Mouse (Mus musculus): ENCODE results near the gene Hhat. TPM values are rescaled to one million over a fixed set of nuclear protein-coding genes. Genes with fewer than 3 reads are reported as not detected.

The Hhat gene
- total and polyA plus RNA-seq, 3 experiments: 0.21 to 1.2 (median 1.1) TPM

DNA sequence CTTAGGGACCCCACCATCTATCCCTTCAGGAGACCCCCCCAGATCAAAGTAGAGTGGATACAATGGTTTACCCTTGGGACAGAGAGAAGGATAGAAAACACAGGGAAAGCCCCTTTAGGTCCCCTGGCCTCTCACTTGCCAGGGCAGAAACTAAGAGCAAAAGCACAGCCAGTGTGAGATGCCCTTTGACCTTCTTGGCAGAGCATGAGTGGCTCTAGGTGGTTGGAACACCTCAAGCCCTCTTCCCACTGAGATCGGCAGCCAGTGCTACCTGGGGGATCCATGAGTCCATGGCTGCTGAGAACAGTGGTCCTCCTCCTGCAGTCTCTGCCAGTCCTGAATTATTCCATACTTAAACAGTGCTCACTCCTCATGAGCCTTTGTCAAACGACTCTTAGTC is 44.8 kb upstream of the Hhat start:
- TF ChIP-seq UBTF (IDR thresholded peaks at IDR 0.05; ENCODE audit: low read depth, low read length) (no peak), CTCF (conservative IDR thresholded peaks at IDR 0.05 in 1 of 2, IDR thresholded peaks at IDR 0.05 in 1 of 2; ENCODE audit: low read depth in 2 of 2, low read length in 2 of 2) (no peak), ZNF384 (IDR thresholded peaks at IDR 0.05; ENCODE audit: low read depth, low read length) (no peak), POLR2A (IDR thresholded peaks at IDR 0.05; ENCODE audit: low read depth, low read length) (no peak), EP300 (IDR thresholded peaks at IDR 0.05; ENCODE audit: low read length) (no peak), POLR2AphosphoS2 (IDR thresholded peaks at IDR 0.05; ENCODE audit: low read depth, low read length) (no peak), MXI1 (IDR thresholded peaks at IDR 0.05; ENCODE audit: low read depth, low read length) (no peak), KAT2A (IDR thresholded peaks at IDR 0.05; ENCODE audit: insufficient replicate concordance, low read length) (no peak)
- Histone ChIP-seq H3K4me1 (ENCODE audit: control insufficient read depth in 1 of 2, insufficient read depth in 2 of 2) (peaks cover 0 to 7% of the 10 kb centered on the region in 2 experiments; a peak in 2 of 4 replicates), H3K36me3 (replicated peaks in 1 of 2; ENCODE audit: control insufficient read depth in 1 of 2, insufficient read depth in 1 of 2, low read length in 1 of 2) (no peaks in the 10 kb centered on the region), H3K9me3 (replicated peaks; ENCODE audit: low read length) (no peaks in the 10 kb centered on the region), H3K27ac (ENCODE audit: insufficient read depth, low read depth) (no peak overlapping the region), H3K27me3 (replicated peaks) (no peaks in the 10 kb centered on the region), H3K79me2 (replicated peaks; ENCODE audit: control insufficient read depth, extremely low read depth, insufficient read depth, poor library complexity, severe bottlenecking) (no peaks in the 10 kb centered on the region), H3K4me2 (ENCODE audit: insufficient read depth, low read depth, poor library complexity, severe bottlenecking) (no peak overlapping the region), H3K9ac (ENCODE audit: insufficient read depth, low read depth) (no peak overlapping the region), H3K4me3 (replicated peaks in 1 of 3; ENCODE audit: low read depth in 2 of 3, low read length in 2 of 3, poor library complexity in 1 of 3) (no peak overlapping the region)
- no peak for DNase-seq (ENCODE audit: extremely low read depth)
- dilution Hi-C loops (cut with MboI; ENCODE audit: extremely low pct_ligation_motif_present, extremely low pct_unique_long_range_greater_than_20kb, low sequenced_read_pairs) (no loop called here), in situ Hi-C loops (cut with MboI; ENCODE audit: low pct_ligation_motif_present, low pct_unique_long_range_greater_than_20kb, low sequenced_read_pairs) (no loop called here)

DNA sequence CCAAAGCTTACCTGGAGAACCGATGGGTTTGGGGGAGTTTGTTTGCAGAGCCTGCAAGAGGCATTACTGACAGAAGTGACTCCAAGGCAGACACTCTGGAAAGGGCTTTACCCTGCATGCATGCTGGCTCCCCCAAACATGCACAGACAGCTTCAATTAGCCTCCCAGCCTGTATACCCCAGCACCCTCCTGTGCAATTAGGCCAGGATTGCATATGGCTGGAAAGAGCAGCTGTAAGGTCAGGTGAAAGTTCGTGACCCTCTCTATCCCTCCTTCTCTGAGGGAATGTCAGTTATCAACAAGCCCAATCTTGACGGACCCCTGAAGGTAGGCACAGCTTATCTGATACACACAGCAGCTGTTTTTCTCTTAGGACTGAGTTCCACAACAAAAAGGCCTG is 43.7 kb upstream of the Hhat start:
- Histone ChIP-seq H3K4me3 (replicated peaks in 1 of 3; ENCODE audit: low read depth in 2 of 3, low read length in 2 of 3, poor library complexity in 1 of 3) (no peak overlapping the region), H3K36me3 (replicated peaks in 1 of 2; ENCODE audit: control insufficient read depth in 1 of 2, insufficient read depth in 1 of 2, low read length in 1 of 2) (no peaks in the 10 kb centered on the region), H3K27me3 (replicated peaks) (no peaks in the 10 kb centered on the region), H3K27ac (ENCODE audit: insufficient read depth, low read depth) (no peak overlapping the region), H3K9me3 (replicated peaks; ENCODE audit: low read length) (no peaks in the 10 kb centered on the region), H3K79me2 (replicated peaks; ENCODE audit: control insufficient read depth, extremely low read depth, insufficient read depth, poor library complexity, severe bottlenecking) (no peaks in the 10 kb centered on the region), H3K9ac (ENCODE audit: insufficient read depth, low read depth) (no peak overlapping the region), H3K4me1 (ENCODE audit: control insufficient read depth in 1 of 2, insufficient read depth in 2 of 2) (peaks cover 0 to 7% of the 10 kb centered on the region in 2 experiments; a peak in 2 of 4 replicates), H3K4me2 (ENCODE audit: insufficient read depth, low read depth, poor library complexity, severe bottlenecking) (no peak overlapping the region)
- TF ChIP-seq RAD21 (IDR thresholded peaks at IDR 0.05; ENCODE audit: low read depth, low read length) (no peak), KAT2A (IDR thresholded peaks at IDR 0.05; ENCODE audit: insufficient replicate concordance, low read length) (no peak), E2F4 (IDR thresholded peaks at IDR 0.05; ENCODE audit: insufficient replicate concordance, low read depth, low read length) (no peak), EP300 (IDR thresholded peaks at IDR 0.05; ENCODE audit: low read length) (no peak), JUN (IDR thresholded peaks at IDR 0.05; ENCODE audit: insufficient read depth, low read depth, low read length) (no peak), JUND (conservative IDR thresholded peaks at IDR 0.05; ENCODE audit: low read depth, low read length) (no peak)
- dilution Hi-C loops (cut with MboI; ENCODE audit: extremely low pct_ligation_motif_present, extremely low pct_unique_long_range_greater_than_20kb, low sequenced_read_pairs): no loop called here
- in situ Hi-C loops (cut with MboI; ENCODE audit: low pct_ligation_motif_present, low pct_unique_long_range_greater_than_20kb, low sequenced_read_pairs): no loop called here
- DNase-seq (ENCODE audit: extremely low read depth): no peak

DNA sequence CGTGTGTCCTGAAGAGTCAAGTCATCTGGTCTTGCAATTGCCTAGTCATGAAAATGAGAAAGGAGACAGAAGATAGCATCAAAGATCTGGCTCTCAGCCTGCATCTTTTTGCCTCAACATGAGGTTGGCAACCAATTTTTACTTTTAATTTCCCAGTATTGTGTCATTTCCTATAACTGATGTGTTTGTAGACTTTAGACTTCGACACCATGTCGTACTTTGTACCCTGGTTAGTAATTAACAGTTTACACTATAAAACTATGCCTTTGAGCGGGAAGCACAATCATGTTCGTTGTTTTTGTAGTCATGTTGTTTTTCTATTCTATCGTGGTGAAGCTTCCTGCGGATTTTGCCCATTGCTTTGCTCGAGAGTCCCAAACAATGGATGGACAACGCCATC is 41.7 kb upstream of the Hhat start:
- Histone ChIP-seq H3K27ac (ENCODE audit: insufficient read depth, low read depth) (no peak overlapping the region), H3K27me3 (replicated peaks) (no peaks in the 10 kb centered on the region), H3K9ac (ENCODE audit: insufficient read depth, low read depth) (no peak overlapping the region), H3K4me2 (ENCODE audit: insufficient read depth, low read depth, poor library complexity, severe bottlenecking) (no peak overlapping the region), H3K9me3 (replicated peaks; ENCODE audit: low read length) (no peaks in the 10 kb centered on the region), H3K4me1 (ENCODE audit: control insufficient read depth in 1 of 2, insufficient read depth in 2 of 2) (peaks cover 0 to 7% of the 10 kb centered on the region in 2 experiments; a peak in 2 of 4 replicates), H3K4me3 (replicated peaks in 1 of 3; ENCODE audit: low read depth in 2 of 3, low read length in 2 of 3, poor library complexity in 1 of 3) (no peak overlapping the region), H3K36me3 (replicated peaks in 1 of 2; ENCODE audit: control insufficient read depth in 1 of 2, insufficient read depth in 1 of 2, low read length in 1 of 2) (no peaks in the 10 kb centered on the region), H3K79me2 (replicated peaks; ENCODE audit: control insufficient read depth, extremely low read depth, insufficient read depth, poor library complexity, severe bottlenecking) (no peaks in the 10 kb centered on the region)
- TF ChIP-seq ZMIZ1 (IDR thresholded peaks at IDR 0.05; ENCODE audit: low read depth, low read length) (no peak), E2F4 (IDR thresholded peaks at IDR 0.05; ENCODE audit: insufficient replicate concordance, low read depth, low read length) (no peak), HCFC1 (IDR thresholded peaks at IDR 0.05; ENCODE audit: low read depth, low read length) (no peak), JUN (IDR thresholded peaks at IDR 0.05; ENCODE audit: insufficient read depth, low read depth, low read length) (no peak), RCOR1 (conservative IDR thresholded peaks at IDR 0.05; ENCODE audit: low read depth, low read length) (no peak), MAX (IDR thresholded peaks at IDR 0.05; ENCODE audit: low read length) (no peak), TBP (conservative IDR thresholded peaks at IDR 0.05; ENCODE audit: low read depth, low read length) (no peak), POLR2AphosphoS2 (IDR thresholded peaks at IDR 0.05; ENCODE audit: low read depth, low read length) (no peak), UBTF (IDR thresholded peaks at IDR 0.05; ENCODE audit: low read depth, low read length) (no peak), IRF4 (IDR thresholded peaks at IDR 0.05; ENCODE audit: low read depth, low read length) (no peak), KAT2A (IDR thresholded peaks at IDR 0.05; ENCODE audit: insufficient replicate concordance, low read length) (no peak), MEF2A (IDR thresholded peaks at IDR 0.05; ENCODE audit: borderline replicate concordance, low read depth, low read length) (no peak), USF1 (IDR thresholded peaks at IDR 0.05; ENCODE audit: low read depth, low read length) (no peak), EP300 (IDR thresholded peaks at IDR 0.05; ENCODE audit: low read length) (no peak), TCF12 (IDR thresholded peaks at IDR 0.05; ENCODE audit: low read depth, low read length) (no peak), CHD2 (IDR thresholded peaks at IDR 0.05; ENCODE audit: low read length) (no peak), CHD1 (IDR thresholded peaks at IDR 0.05; ENCODE audit: low read depth, low read length) (no peak), ELF1 (IDR thresholded peaks at IDR 0.05; ENCODE audit: low read depth, low read length) (no peak), MAZ (IDR thresholded peaks at IDR 0.05; ENCODE audit: low read depth, low read length) (no peak)
- dilution Hi-C loops (cut with MboI; ENCODE audit: extremely low pct_ligation_motif_present, extremely low pct_unique_long_range_greater_than_20kb, low sequenced_read_pairs): no loop called here
- no peak for DNase-seq (ENCODE audit: extremely low read depth)
- in situ Hi-C loops (cut with MboI; ENCODE audit: low pct_ligation_motif_present, low pct_unique_long_range_greater_than_20kb, low sequenced_read_pairs): no loop called here
